Mouse (Mus musculus): ENCODE results near the gene Tm6sf1.

- TF ChIP-seq JUND (IDR thresholded peaks at IDR 0.05; ENCODE audit: low read depth, low read length) (no peak), CTCF (IDR thresholded peaks at IDR 0.05 in 2 of 3, conservative IDR thresholded peaks at IDR 0.05 in 1 of 3; ENCODE audit: control insufficient read depth in 1 of 3, insufficient read depth in 1 of 3, low read depth in 2 of 3, low read length in 3 of 3, poor library complexity in 1 of 3, severe bottlenecking in 1 of 3) (no peak), POLR2A (IDR thresholded peaks at IDR 0.05; ENCODE audit: control insufficient read depth in 1 of 2, insufficient read depth in 1 of 2, low read depth in 1 of 2, low read length in 2 of 2, poor library complexity in 1 of 2) (no peak), MAX (IDR thresholded peaks at IDR 0.05; ENCODE audit: low read length) (no peak), ELF1 (IDR thresholded peaks at IDR 0.05; ENCODE audit: low read depth, low read length) (no peak), USF1 (IDR thresholded peaks at IDR 0.05; ENCODE audit: low read depth, low read length) (no peak), MAZ (IDR thresholded peaks at IDR 0.05; ENCODE audit: low read depth, low read length) (no peak), BHLHE40 (IDR thresholded peaks at IDR 0.05; ENCODE audit: borderline replicate concordance, low read depth, low read length) (no peak), RCOR1 (IDR thresholded peaks at IDR 0.05; ENCODE audit: low read depth, low read length) (no peak), HCFC1 (IDR thresholded peaks at IDR 0.05; ENCODE audit: low read depth, low read length) (no peak), TBP (IDR thresholded peaks at IDR 0.05; ENCODE audit: low read depth, low read length) (no peak), GATA1 (IDR thresholded peaks at IDR 0.05; ENCODE audit: low read depth, low read length) (no peak)
These were observed 4.1 kb upstream of the Tm6sf1 start for GRCm38 (mm10) chr7:81854568-81855307.
